Mouse (Mus musculus) retina, postnatal 1 day (tissue): ENCODE measurements at regions not wholly inside any gene's neighbourhood (a gene's known extent, or its start where the extent isn't known, plus 50 kb on each side); places are given as distances from the start of the nearest gene placed in this dataset.
"Not testable (repeated sequence)": the region's sequence is repeated elsewhere in the genome, so short reads cannot be mapped to it uniquely, and the experiment has no call there.

ENCODE experiments used
- DNase-seq: peaks from one replicate; pipeline ENCODE4 v3.0.0-alpha.2; 2012

- not testable (repeated sequence) for DNase-seq
Observed at GRCm38 (mm10) chr17:27279491-27280288, 75.4 kb upstream of the Lemd2 start.

GRCm38 (mm10) chr17:27277786-27278185 is 73.5 kb upstream of the Lemd2 start:
- not testable (repeated sequence) for DNase-seq

GRCm38 (mm10) chr17:27271756-27272155 is 67.5 kb upstream of the Lemd2 start:
- not testable (repeated sequence) for DNase-seq

GRCm38 (mm10) chr17:27270776-27271175 is 66.5 kb upstream of the Lemd2 start:
- not testable (repeated sequence) for DNase-seq

GRCm38 (mm10) chr17:27264607-27265006 is 60.3 kb upstream of the Lemd2 start:
- not testable (repeated sequence) for DNase-seq

- DNase-seq = no peak
Observed at GRCm38 (mm10) chr17:27262607-27263006, 58.3 kb upstream of the Lemd2 start.

- DNase-seq = no peak
Observed at GRCm38 (mm10) chr17:27261981-27262380, 57.7 kb upstream of the Lemd2 start.

GRCm38 (mm10) chr17:27261251-27261650 is 57.0 kb upstream of the Lemd2 start:
- DNase-seq = no peak

- DNase-seq = no peak
Observed at GRCm38 (mm10) chr17:27260116-27260515, 55.8 kb upstream of the Lemd2 start.

- peak; percentile 63 for DNase-seq
Observed at GRCm38 (mm10) chr17:27257345-27257744, 53.1 kb upstream of the Lemd2 start.

GRCm38 (mm10) chr17:27255804-27256203 is 51.5 kb upstream of the Lemd2 start:
- no peak for DNase-seq
